Mouse (Mus musculus) C2C12 (cell line): ENCODE results near the gene Hspa1a. TPM values are rescaled to one million over a fixed set of nuclear protein-coding genes. Genes with fewer than 3 reads are reported as not detected.
A peak's percentile ranks its signal among the peaks of the same experiment; 100 is the strongest.

Source experiments
- H3K27me3 ChIP-seq: one replicate; pipeline ENCODE4 v1.6.1; 2011; ENCODE audit not compliant: control insufficient read depth, insufficient read depth, insufficient read length
- H3K36me3 ChIP-seq: one replicate; pipeline ENCODE4 v1.6.1; 2011; ENCODE audit not compliant: control insufficient read depth, insufficient read depth
- H3K4me3 ChIP-seq: one replicate; pipeline ENCODE4 v1.5.1; 2011; ENCODE audit warnings: mild to moderate bottlenecking, control low read depth; ENCODE audit not compliant: poor library complexity, insufficient read depth, severe bottlenecking
- H3K79me2 ChIP-seq: one replicate; pipeline ENCODE4 v1.6.1; 2011; ENCODE audit not compliant: control insufficient read depth, insufficient read depth
- H3K79me3 ChIP-seq: one replicate; pipeline ENCODE4 v1.6.1; 2011; ENCODE audit warnings: low read depth, control low read depth
- H3ac ChIP-seq: one replicate; pipeline ENCODE3; 2011; ENCODE audit warnings: low read depth; ENCODE audit not compliant: control insufficient read depth, insufficient read length
- CEBPB ChIP-seq: IDR thresholded peaks from one replicate; pipeline ENCODE4 v1.6.1; 2011; ENCODE audit warnings: low read depth, mild to moderate bottlenecking, control low read depth, moderate library complexity
- CTCF ChIP-seq: IDR thresholded peaks from one replicate; pipeline ENCODE4 v1.5.1; 2011; ENCODE audit not compliant: control insufficient read depth, insufficient read depth, insufficient read length
- FOSL1 ChIP-seq: IDR thresholded peaks from one replicate; pipeline ENCODE4 v1.8.0; 2011; ENCODE audit warnings: mild to moderate bottlenecking, low read length; ENCODE audit not compliant: poor library complexity, insufficient read depth, severe bottlenecking
- MAX ChIP-seq: IDR thresholded peaks from one replicate; pipeline ENCODE4 v1.6.1; 2011; ENCODE audit warnings: mild to moderate bottlenecking, control low read depth
- MYOD1 ChIP-seq: IDR thresholded peaks from one replicate; pipeline ENCODE4 v1.6.1; 2011; ENCODE audit warnings: low read depth; ENCODE audit not compliant: control insufficient read depth, insufficient read length
- MYOG ChIP-seq: IDR thresholded peaks from one replicate; pipeline ENCODE4 v1.6.1; 2011; ENCODE audit not compliant: control insufficient read depth, insufficient read length; ENCODE audit errors: extremely low read depth
- USF1 ChIP-seq: IDR thresholded peaks from one replicate; pipeline ENCODE4 v1.6.1; 2011; ENCODE audit warnings: low read depth, mild to moderate bottlenecking, control low read depth, moderate library complexity
- polyA plus RNA-seq: library from polyadenylated mRNA; unstranded; fragments of >200 nt; fragmentation: generic; extraction: Trizol; gene quantifications from one replicate; pipeline ENCODE4 v1.2.1, GENCODE M21; 2012; ENCODE audit warnings: missing spikeins

Gene Hspa1a
- polyA plus RNA-seq, 1 experiment: 1.8 TPM

DNA sequence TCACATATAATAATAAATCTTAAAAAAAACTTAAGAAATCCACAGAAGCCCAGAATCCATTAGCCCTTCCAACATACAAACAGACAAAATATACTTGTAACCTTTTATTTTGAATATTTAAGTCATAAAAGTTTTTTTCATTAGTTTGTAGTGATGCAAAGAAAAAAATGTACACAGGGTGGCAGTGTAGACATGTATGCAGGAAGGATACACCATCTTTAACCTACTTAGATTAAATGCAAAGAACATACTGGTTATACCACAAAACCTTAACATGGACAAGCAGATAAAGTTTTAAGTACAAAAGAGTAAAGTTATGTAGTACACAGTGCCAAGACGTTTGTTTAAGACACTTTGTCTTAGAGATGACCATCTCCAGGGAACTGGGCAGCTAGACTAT, 15.6 kb downstream of the Hspa1a start:
- peaks cover 10% of the 10 kb centered on the region for H3K79me2 ChIP-seq
- no peak overlapping the region for H3ac ChIP-seq
- no peaks in the 10 kb centered on the region for H3K27me3 ChIP-seq
- H3K36me3 ChIP-seq: peaks cover 7% of the 10 kb centered on the region
- no peak overlapping the region for H3K4me3 ChIP-seq
- H3K79me3 ChIP-seq: peaks cover 9% of the 10 kb centered on the region
- TF ChIP-seq MYOD1: no peak
- no peak for TF ChIP-seq CTCF
- no peak for TF ChIP-seq USF1
- TF ChIP-seq MAX: no peak
- no peak for TF ChIP-seq CEBPB
- TF ChIP-seq FOSL1: no peak
- no peak for TF ChIP-seq MYOG

DNA sequence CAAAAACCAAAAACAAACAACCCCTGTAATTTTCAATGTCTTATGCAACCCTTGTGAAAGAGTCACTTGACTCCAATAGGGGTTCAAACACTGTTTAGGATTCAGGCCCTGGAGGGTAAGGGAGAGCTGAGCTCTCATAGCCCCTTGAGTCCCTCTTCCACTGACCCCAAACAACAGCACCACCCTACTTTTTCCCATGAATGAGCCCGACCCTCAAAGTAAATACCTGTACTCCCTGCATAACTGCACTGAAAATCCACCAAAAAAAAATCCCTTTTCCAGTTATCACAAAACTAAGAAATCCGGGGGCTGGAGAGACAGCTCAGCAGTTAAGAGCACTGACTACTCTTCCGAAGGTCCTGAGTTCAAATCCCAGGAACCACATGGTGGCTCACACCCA, 16.1 kb downstream of the Hspa1a start:
- TF ChIP-seq MYOD1: no peak
- no peak for TF ChIP-seq CEBPB
- TF ChIP-seq FOSL1: no peak
- no peak for TF ChIP-seq USF1
- no peak for TF ChIP-seq MAX
- no peak for TF ChIP-seq CTCF
- TF ChIP-seq MYOG: no peak
- H3K36me3 ChIP-seq: peaks cover 11% of the 10 kb centered on the region
- no peaks in the 10 kb centered on the region for H3K27me3 ChIP-seq
- H3K79me2 ChIP-seq: peaks cover 15% of the 10 kb centered on the region
- H3K4me3 ChIP-seq: no peak overlapping the region
- H3K79me3 ChIP-seq: peaks cover 14% of the 10 kb centered on the region
- H3ac ChIP-seq: no peak overlapping the region

DNA sequence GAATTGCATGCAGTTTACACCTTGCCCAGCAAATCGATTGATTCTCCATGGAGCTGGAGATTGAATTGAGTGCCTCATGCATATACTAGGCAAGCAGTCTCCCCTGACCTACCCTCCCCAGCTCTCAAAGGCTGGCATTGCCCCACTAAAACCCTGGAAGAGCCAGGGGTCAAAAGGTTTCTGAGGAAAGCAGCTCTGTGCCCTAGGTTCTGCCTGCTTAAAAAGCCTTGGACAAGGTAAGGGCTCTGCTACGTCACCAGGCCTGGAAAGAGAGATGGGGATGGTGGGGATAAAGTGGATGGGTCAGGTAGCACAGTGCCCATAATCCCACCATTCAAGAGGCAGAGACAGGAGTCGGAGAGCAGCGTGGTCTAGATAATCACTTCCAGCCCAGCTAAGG, 17.1 kb downstream of the Hspa1a start:
- Histone ChIP-seq H3K79me3 (peaks cover 22% of the 10 kb centered on the region), H3K27me3 (no peaks in the 10 kb centered on the region), H3K79me2 (peaks cover 26% of the 10 kb centered on the region), H3ac (no peak overlapping the region), H3K36me3 (peaks cover 22% of the 10 kb centered on the region), H3K4me3 (no peak overlapping the region)
- TF ChIP-seq MYOG (no peak), MYOD1 (no peak), FOSL1 (no peak), CEBPB (no peak), USF1 (no peak), MAX (no peak), CTCF (no peak)

DNA sequence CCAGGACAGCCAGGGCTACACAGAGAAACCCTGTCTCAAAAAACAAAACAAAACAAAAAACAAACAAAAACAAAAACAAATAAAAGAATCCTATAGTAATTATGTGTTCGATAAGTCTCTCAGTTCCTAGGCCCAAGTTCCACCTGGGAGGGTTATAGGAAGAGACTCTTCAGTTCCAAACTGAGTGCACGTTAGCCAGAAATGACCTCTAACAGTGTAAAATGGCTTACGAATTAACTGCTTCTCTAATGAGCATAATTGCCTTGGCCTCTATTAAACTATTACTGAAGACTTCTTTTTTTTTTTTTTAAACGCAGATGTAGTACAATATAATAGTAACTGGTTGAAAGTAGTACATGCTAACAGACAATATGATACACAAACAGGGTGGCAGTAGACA, 18.1 kb downstream of the Hspa1a start:
- Histone ChIP-seq H3K79me2 (peaks cover 30% of the 10 kb centered on the region), H3ac (no peak overlapping the region), H3K4me3 (no peak overlapping the region), H3K27me3 (no peaks in the 10 kb centered on the region), H3K79me3 (peaks cover 22% of the 10 kb centered on the region), H3K36me3 (peaks cover 28% of the 10 kb centered on the region)
- TF ChIP-seq MYOD1 (no peak), CTCF (no peak), USF1 (no peak)

DNA sequence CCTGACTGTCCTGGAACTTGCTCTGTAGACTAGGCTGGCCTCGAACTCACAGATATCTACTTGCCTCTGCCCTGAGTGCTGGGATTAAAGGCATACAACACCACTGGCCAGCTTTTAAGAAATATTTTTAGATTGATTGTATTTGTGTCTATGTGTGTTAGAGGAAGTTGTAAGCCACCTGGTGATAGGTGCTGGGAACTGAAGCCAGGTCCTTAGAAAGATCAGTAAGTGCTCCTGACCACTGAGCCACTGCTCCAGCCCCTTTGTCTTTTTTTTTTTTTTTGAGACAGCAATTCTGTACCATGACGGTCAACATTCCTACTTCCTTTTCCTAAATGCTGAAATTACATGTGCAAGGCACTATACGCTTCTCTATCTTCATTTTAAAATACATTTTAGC, 18.7 kb downstream of the Hspa1a start:
- H3K4me3 ChIP-seq: peak overlapping the region; percentile 100
- peaks cover 28% of the 10 kb centered on the region for H3K36me3 ChIP-seq
- peaks cover 30% of the 10 kb centered on the region for H3K79me2 ChIP-seq
- no peaks in the 10 kb centered on the region for H3K27me3 ChIP-seq
- H3K79me3 ChIP-seq: peaks cover 22% of the 10 kb centered on the region
- no peak for TF ChIP-seq CTCF
- TF ChIP-seq MYOD1: no peak
- TF ChIP-seq USF1: no peak
- no peak for TF ChIP-seq CEBPB
- TF ChIP-seq MYOG: no peak
- no peak for TF ChIP-seq MAX
- no peak for TF ChIP-seq FOSL1
- no peak overlapping the region for H3ac ChIP-seq

DNA sequence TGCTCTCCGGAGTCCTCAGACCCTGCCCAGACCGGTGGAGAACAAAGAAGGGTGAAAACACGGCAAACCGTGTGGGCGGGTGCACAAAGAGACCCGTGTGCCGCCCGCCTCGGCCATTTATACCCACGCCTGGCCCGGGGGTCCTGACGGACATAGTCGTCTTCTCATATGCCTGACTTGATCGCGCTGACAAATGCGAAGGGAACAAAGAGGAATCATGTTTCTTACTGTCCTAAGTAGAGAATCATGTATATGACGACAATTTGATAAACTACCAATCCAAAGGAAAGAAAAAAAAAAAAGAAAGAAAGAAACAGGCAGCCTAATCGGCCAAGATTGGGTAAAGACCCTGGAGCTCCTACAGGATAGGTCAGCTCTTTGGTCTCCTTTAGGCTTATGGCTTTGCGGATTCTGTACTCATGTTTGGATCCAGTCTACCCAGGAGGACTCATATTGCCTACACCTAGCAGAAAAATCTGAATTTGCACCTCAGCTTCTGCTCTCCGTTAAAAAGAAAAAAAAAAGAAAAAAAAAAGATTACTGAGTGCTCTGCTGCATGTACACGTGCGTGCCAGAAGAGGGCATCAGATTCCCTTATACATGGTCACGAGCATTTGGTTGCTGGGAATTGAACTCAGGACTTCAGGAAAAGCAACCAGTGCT, 19.4 kb downstream of the Hspa1a start:
- peaks cover 30% of the 10 kb centered on the region for H3K79me2 ChIP-seq
- TF ChIP-seq CTCF (peak; percentile 19), USF1 (peak; percentile 12), MAX (peak; percentile 97), MYOD1 (no peak)
- peak overlapping the region; percentile 100 for H3K4me3 ChIP-seq
- peaks cover 28% of the 10 kb centered on the region for H3K36me3 ChIP-seq
- peak overlapping the region; percentile 97 for H3ac ChIP-seq
- no peaks in the 10 kb centered on the region for H3K27me3 ChIP-seq
- peaks cover 22% of the 10 kb centered on the region for H3K79me3 ChIP-seq
